Mouse (Mus musculus): ENCODE measurements at regions not wholly inside any gene's neighbourhood (a gene's known extent, or its start where the extent isn't known, plus 50 kb on each side); places are given as distances from the start of the nearest gene placed in this dataset.
A peak's percentile ranks its signal among the peaks of the same experiment; 100 is the strongest.
"Not testable (repeated sequence)": the region's sequence is repeated elsewhere in the genome, so short reads cannot be mapped to it uniquely, and the experiment has no call there.

- DNase-seq (ENCODE audit: low spot score), result no peak
Measured at GRCm38 (mm10) chr13:3341416-3341815, 196.4 kb upstream of the Gdi2 start.

GRCm38 (mm10) chr13:3343611-3344010, 194.3 kb upstream of the Gdi2 start:
- no peak for DNase-seq (ENCODE audit: low spot score)

DNA sequence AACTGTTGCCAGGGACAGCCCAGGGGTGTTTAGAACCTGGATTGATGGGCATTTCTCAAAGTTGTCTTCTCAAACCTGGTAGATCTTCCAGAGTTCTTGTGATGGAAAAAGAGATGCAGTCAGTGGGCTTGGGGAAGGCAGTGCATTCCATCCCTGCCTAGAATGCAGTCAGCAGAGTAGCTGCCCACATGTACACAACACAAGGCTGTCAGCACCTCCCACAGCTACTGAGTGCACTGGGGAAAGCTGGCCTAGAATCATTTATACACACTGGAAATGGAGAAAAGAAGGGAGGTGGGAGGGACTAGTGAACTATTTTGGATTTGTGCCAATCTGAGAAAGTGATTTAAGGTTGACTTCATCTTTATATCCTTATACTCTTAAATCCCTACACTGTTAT, 183.0 kb upstream of the Gdi2 start:
- DNase-seq (ENCODE audit: low spot score), result not testable (repeated sequence)

DNA sequence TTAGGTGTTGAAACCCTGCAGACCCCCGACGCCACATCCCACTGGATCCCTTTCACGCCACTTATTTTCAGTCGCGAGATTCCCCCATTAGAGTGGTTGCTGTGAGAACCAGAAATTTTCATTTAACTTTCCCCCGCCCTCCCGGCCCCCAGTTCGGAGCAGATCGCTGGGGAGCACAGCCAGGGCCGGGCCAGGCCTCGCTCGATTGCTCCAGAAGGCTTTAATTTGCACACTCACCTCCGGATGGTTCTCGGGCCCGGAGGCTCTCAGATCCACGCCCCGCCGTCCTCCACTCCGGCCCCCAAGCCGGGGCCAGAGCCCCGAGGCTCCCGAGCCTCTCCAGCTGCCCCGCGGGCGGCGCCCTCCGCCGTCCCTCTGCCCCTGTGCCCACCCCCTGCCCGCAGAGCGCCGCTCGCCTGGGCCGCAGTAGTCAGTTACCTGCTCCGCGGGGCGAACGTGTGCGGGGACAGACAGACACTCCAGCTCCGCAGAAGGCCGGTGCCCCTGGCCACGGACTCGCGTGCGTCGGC, 179.7 kb upstream of the Gdi2 start:
- DNase-seq (ENCODE audit: low spot score), result no peak

DNA sequence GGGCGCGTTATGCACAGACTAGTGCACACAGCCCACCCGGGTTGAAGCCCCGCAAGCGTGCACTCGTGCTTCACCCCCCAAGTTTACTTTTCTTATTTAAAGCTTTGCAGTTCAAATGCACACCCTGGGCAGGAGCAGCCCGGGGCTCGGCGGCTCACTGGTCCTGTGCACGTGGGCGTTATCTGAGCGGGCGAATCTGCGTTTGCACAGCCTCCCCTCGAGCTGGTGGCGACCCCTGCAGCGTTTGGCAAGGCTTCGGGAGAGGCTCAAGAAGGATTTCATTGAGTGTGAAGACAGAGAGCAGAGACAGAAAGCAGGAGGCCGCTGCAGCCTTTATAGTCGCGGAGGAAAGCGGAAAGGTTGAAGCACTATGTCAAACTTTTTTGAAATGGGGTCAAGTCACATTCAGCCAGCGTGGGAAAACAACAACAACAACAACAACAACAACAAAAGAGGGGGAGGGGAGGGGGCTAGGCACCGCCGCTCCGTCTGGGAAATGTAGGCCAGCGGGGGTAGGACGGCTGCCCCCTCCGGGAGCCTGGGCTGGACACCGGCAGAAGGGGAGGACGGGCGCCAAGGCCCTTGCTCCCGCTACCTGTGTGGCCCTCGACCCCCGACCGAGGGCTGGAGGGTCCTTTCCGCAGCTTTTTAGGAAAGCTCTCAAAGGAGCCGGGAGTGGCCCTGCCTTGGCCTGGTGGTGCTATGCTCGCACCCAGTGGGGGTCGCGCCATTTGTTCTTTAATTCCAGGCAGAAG, 178.7 kb upstream of the Gdi2 start:
- DNase-seq (ENCODE audit: low spot score), result no peak

DNA sequence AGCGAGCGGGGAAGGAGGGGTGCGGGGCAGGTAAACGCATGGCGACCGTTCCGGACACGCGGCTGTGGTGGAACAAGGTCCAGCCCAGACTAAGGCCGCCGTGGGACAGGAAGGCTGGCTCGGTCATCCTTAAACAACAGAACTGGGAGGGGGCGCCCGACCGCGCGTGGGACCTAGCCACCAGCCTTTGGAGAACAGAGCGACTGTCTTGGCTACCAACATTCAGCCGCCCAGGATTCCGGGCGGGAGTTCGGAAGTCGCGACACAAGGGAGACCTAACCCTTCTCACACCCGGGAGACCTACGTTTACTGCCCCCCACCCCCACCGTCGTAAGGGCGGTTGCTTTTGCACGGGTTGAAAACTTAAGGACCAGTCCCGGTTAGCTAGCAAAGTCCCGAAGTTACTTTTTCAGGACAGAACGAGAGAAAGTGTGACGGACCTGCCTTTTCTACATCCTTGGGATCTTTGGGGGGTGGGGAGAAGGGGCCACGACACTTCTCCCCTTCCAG, 178.1 kb upstream of the Gdi2 start:
- not testable (repeated sequence) for DNase-seq (ENCODE audit: low spot score)

DNA sequence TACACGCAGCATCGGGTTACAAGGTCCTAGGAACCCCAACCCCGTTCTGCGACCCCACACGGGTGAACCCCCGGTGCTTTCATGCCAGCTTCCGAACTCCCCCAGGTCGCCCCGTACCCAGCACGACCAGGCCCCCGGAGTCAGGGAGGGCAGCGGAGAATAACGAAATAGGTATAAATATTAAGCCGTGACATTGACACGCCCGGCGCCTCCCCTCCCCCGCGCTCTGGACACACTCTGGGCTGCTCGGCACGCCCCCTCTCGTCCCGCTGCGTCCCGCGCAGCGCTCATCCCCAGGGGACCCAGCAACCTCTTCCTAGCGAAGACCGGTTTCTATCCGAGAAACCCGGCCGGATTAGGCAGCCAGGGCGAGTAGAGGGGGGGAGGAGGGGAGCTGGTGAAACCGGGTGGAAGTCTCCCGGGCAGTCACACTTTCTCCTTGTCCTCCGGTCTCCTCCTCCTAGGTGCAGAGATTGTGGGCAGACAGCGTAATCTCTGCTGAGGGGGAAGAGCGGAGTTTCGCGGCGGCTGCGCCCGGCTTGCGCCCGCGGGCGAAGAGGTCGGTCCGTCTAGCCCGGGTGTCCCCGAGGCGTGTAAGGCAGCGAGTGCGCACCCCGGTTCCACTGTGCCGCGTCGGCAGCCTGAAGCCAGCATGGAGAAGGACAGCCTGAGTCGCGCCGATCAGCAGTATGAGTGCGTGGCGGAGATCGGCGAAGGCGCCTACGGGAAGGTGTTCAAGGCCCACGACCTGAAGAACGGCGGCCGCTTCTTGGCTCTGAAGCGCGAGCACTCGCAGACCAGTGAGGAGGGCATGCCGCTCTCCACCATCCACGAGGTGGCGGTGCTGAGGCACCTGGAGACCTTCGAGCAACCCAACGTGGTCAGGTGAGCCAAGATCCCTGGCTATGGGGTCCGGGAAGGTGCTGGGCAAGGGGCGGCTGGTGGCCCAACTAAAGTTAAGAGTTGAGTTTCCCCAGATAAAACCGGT, 177.1 kb upstream of the Gdi2 start:
- DNase-seq (ENCODE audit: low spot score), result peak; percentile 39

DNA sequence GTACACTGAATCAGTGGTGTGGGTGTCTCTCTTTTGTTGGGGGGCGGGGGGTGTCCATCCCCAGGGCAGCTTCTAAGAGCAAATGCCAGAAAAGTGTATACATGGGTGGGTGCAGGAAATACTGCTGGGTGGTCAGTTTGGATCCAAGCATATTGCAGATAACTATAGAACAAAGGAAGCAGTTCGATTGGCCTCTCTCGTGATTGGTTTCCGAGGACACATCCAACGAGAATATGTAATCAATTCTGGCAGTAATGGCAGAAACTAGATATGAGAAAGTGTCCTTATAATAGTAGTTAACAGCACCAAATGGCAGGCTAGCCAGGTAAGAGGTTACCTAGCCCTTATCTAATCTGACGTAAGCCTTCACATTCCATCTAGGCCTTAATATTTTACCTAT, 165.2 kb upstream of the Gdi2 start:
- DNase-seq (ENCODE audit: low spot score), result no peak

DNA sequence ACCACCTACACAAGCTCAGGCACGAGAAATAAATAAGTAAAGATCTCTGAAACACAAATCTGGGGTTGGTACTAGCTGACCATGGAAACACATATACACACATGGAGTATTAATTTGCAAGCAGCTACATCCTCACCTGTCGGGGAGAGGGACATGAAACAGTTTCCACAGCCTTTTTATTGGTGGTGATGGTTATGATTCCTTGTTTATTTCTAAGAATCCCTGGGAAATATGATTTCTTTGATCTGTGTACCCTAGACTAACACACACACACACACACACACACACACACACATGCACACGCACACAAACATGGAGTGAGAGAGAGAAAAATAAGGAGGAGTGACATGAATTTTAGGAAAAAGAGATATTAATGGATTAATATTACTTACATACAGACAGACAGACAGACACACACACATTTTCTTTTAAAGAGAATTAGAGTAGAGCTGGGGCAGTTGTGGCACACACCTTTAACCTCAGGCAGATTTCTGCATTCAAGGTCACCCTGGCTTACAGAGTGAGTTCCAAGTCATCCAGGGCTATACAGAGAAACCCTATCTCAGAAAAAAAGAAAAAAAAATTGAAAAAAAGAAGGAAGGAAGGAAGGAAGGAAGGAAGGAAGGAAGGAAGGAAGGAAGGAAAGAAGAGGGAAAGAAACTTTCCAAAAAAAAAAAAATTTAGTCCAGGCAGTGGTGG, 164.2 kb upstream of the Gdi2 start:
- DNase-seq (ENCODE audit: low spot score), result not testable (repeated sequence)

GRCm38 (mm10) chr13:3374796-3375195, 163.1 kb upstream of the Gdi2 start:
- no peak for DNase-seq (ENCODE audit: low spot score)

DNA sequence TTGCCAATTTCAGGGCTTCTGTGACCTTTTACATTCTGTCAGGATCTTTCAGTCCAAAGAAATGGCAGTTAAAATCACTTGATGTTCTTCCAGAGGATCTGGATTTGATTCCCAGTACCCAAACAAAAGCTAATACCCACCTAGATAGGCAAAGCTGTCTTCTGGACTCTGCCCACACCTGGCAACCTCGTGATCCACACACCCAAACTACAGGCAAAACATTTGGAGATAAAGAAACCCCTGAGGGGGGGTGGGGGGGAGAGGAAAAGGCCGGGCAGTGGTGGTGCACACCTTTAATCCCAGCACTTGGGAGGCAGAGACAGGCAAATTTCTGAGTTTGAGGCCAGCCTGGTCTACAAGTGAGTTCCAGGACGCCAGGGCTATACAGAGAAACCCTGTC, 160.1 kb upstream of the Gdi2 start:
- DNase-seq (ENCODE audit: low spot score), result not testable (repeated sequence)

DNA sequence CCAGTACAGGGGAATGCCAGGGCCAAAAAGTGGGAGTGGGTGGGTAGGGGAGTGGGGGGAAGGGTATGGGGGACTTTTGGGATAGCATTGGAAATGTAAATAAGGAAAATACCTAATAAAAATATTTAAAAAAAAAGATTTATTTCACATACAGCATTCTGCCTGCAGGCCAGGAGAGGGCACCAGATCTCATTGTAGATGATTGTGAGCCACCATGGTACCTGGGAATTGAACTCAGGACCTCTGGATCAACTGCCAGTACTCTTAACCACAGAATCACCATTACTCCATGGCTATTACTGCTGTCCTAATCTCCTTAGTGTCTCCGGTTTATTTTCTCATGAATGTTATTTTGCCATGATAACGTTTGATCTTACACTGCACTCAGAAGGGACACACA, 132.1 kb upstream of the Gdi2 start:
- DNase-seq (ENCODE audit: low spot score), result not testable (repeated sequence)

GRCm38 (mm10) chr13:3406236-3407017, 131.4 kb upstream of the Gdi2 start:
- peak; percentile 87 for DNase-seq (ENCODE audit: low spot score)

- not testable (repeated sequence) for DNase-seq (ENCODE audit: low spot score)
Measured at GRCm38 (mm10) chr13:3410281-3410680, 127.6 kb upstream of the Gdi2 start.

GRCm38 (mm10) chr13:3417026-3417425, 120.8 kb upstream of the Gdi2 start:
- DNase-seq (ENCODE audit: low spot score), result no peak

GRCm38 (mm10) chr13:3455374-3455773, 82.5 kb upstream of the Gdi2 start:
- DNase-seq (ENCODE audit: low spot score), result not testable (repeated sequence)

- DNase-seq (ENCODE audit: low spot score), result no peak
Measured at GRCm38 (mm10) chr13:3476884-3477283, 61.0 kb upstream of the Gdi2 start.

- peak; percentile 35 for DNase-seq (ENCODE audit: low spot score)
Measured at GRCm38 (mm10) chr13:3477997-3478728, 59.7 kb upstream of the Gdi2 start.

Measured in lung, postnatal 25 days (tissue).